Mouse (Mus musculus) intestine, embryonic 15.5 days (tissue): ENCODE results near the gene Fgf18. TPM values are rescaled to one million over a fixed set of nuclear protein-coding genes. Genes with fewer than 3 reads are reported as not detected.

ENCODE experiments used
- ATAC-seq: fragments of 200-750 bp; cut with Nextera tagmentation; 2 replicates; pipeline ENCODE4 v1.8.0; 2017; ENCODE audit warnings: moderate TSS enrichment, moderate library complexity
- H3K27ac ChIP-seq: fragments of 300-500 bp; sonication (generic); 2 replicates; pipeline ENCODE4 v1.5.1; 2015; ENCODE audit warnings: mild to moderate bottlenecking, inconsistent platforms
- H3K27me3 ChIP-seq: fragments of 300-500 bp; sonication (generic); replicated peaks from 2 replicates; pipeline ENCODE4 v1.6.1; 2015; ENCODE audit warnings: inconsistent platforms
- H3K36me3 ChIP-seq: fragments of 300-500 bp; sonication (generic); 2 replicates; pipeline ENCODE4 v1.6.1; 2015; ENCODE audit warnings: inconsistent platforms
- H3K4me1 ChIP-seq: fragments of 300-500 bp; sonication (generic); replicated peaks from 2 replicates; pipeline ENCODE4 v1.6.1; 2015; ENCODE audit warnings: inconsistent platforms
- H3K4me2 ChIP-seq: fragments of 300-500 bp; sonication (generic); replicated peaks from 2 replicates; pipeline ENCODE4 v1.6.1; 2015; ENCODE audit warnings: mild to moderate bottlenecking, inconsistent platforms
- H3K4me3 ChIP-seq: fragments of 300-500 bp; sonication (generic); replicated peaks from 2 replicates; pipeline ENCODE4 v1.5.1; 2015; ENCODE audit warnings: inconsistent platforms
- H3K9ac ChIP-seq: fragments of 300-500 bp; sonication (generic); 2 replicates; pipeline ENCODE4 v1.6.1; 2015; ENCODE audit warnings: inconsistent platforms
- H3K9me3 ChIP-seq: fragments of 300-500 bp; sonication (generic); 2 replicates; pipeline ENCODE4 v1.6.1; 2016; ENCODE audit warnings: inconsistent platforms
- WGBS: fragments of 180-500 bp; shearing (Covaris S2); methylation state at CpG from one replicate; pipeline ENCODE4 v1.1.7; 2015; 5-methylcytosine and 5-hydroxymethylcytosine counted together
- polyA plus RNA-seq: library from polyadenylated mRNA; unstranded; fragments of >200 nt; fragmentation: Nextera tagmentation; extraction: Ambion mirVana; gene quantifications from 2 replicates; pipeline ENCODE4 v1.2.1, GENCODE M21; 2015

Fgf18 gene
- polyA plus RNA-seq = 1.9 and 2.4 TPM in 2 replicates

- peaks cover 25% of the 10 kb centered on the region for H3K4me1 ChIP-seq
- WGBS = 0% methylated on average over 30 of the region's 53 CpGs
These were observed at the start of gene Fgf18 for GRCm38 (mm10) chr11:33147171-33147571. Gene Fgf18, minus strand, starts transcription at chr11:33147400.

GRCm38 (mm10) chr11:33196447-33197132 is 49.4 kb upstream of the Fgf18 start:
- Histone ChIP-seq H3K9me3 (no peaks in the 10 kb centered on the region), H3K27ac (no peak overlapping the region), H3K36me3 (no peaks in the 10 kb centered on the region), H3K9ac (no peak overlapping the region), H3K4me2 (no peak overlapping the region), H3K4me3 (no peak overlapping the region), H3K27me3 (peaks cover 80% of the 10 kb centered on the region), H3K4me1 (peaks cover 17% of the 10 kb centered on the region)
- 7% methylated on average over 24 of the region's 24 CpGs for WGBS
- no peak for ATAC-seq

More at GRCm38 (mm10) chr11:33147171-33147571, at the start of gene Fgf18:
- Histone ChIP-seq H3K27me3 (peaks cover 35% of the 10 kb centered on the region), H3K36me3 (peaks cover 11% of the 10 kb centered on the region), H3K4me3 (peak within 1 kb of the TSS; percentile 57), H3K9me3 (no peaks in the 10 kb centered on the region), H3K27ac (no peak within 1 kb of the TSS), H3K4me2 (peak within 1 kb of the TSS; percentile 98), H3K9ac (peak within 1 kb of the TSS; percentile 46)
- peak; percentile 37 for ATAC-seq

GRCm38 (mm10) chr11:33195531-33196446 is 48.6 kb upstream of the Fgf18 start:
- ATAC-seq = no peak
- WGBS = 8% methylated on average over 25 of the region's 25 CpGs
- Histone ChIP-seq H3K27me3 (peaks cover 80% of the 10 kb centered on the region), H3K27ac (no peak overlapping the region), H3K4me1 (peaks cover 9% of the 10 kb centered on the region), H3K36me3 (no peaks in the 10 kb centered on the region), H3K4me3 (no peak overlapping the region), H3K9ac (no peak overlapping the region), H3K9me3 (no peaks in the 10 kb centered on the region), H3K4me2 (no peak overlapping the region)

DNA sequence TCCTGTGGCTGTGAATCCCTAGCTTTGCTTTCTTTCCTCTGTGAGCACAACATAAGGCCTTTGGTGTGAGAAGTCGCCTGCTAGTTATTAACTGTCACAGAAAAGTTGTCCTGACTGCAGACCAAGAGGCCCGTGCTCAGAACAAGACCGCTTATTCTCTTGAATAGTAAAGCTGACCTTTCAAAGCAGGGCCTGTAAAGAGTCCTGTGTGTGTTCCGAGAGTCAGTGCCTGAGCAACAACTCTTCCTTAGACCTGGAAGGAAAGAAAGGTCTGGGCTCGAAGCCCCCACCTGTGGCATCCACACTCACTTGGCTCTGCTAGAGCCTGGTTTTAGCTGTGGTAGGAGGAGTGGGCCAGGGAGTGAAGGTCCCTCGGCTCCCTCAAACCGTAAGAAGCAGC is 47.9 kb upstream of the Fgf18 start:
- H3K9ac ChIP-seq = no peak overlapping the region
- 0 out of 2 replicates have a peak, but pooled peaks cover 4% of the 10 kb centered on the region for H3K4me1 ChIP-seq
- H3K27me3 ChIP-seq = peaks cover 73% of the 10 kb centered on the region
- H3K27ac ChIP-seq = no peak overlapping the region
- no peak overlapping the region for H3K4me3 ChIP-seq
- H3K36me3 ChIP-seq = no peaks in the 10 kb centered on the region
- no peak for ATAC-seq
- no peaks in the 10 kb centered on the region for H3K9me3 ChIP-seq
- 26% methylated on average over 7 of the region's 7 CpGs for WGBS
- no peak overlapping the region for H3K4me2 ChIP-seq

- no peak overlapping the region for H3K27ac ChIP-seq
- no peaks in the 10 kb centered on the region for H3K36me3 ChIP-seq
- H3K9ac ChIP-seq = no peak overlapping the region
- under 1% methylated on average over 11 of the region's 12 CpGs for WGBS
- no peak for ATAC-seq
- 0 out of 2 replicates have a peak overlapping the region, but pooled peaks have one; percentile 9 for H3K4me3 ChIP-seq
- H3K4me1 ChIP-seq = 0 out of 2 replicates have a peak, but pooled peaks cover 4% of the 10 kb centered on the region
- peaks cover 63% of the 10 kb centered on the region for H3K27me3 ChIP-seq
- peak overlapping the region; percentile 17; the same call in 1 of the 2 replicates for H3K4me2 ChIP-seq
- H3K9me3 ChIP-seq = no peaks in the 10 kb centered on the region
These were observed 46.5 kb upstream of the Fgf18 start for GRCm38 (mm10) chr11:33193695-33194094.

DNA sequence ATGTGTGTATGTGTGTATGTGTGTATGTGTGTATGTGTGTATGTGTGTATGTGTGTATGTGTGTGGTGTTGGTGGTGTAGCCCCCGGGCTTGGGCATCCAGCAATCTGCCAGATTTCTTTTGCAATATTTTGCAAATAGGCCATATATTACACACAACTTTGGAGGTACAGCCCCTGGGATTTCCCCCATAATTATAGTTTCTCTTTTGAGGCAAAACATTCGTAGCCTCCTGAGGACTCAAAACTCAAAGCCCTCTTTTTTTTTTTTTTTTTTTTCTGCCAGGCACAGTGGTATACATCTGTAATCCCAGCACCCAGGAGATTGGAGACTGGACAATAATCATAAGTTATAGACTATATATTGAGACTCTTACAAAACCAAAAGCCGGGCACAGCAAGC is 34.6 kb upstream of the Fgf18 start:
- Histone ChIP-seq H3K4me2 (no peak overlapping the region), H3K27me3 (peaks cover 20% of the 10 kb centered on the region), H3K9me3 (no peaks in the 10 kb centered on the region), H3K4me3 (no peak overlapping the region), H3K9ac (no peak overlapping the region), H3K36me3 (no peaks in the 10 kb centered on the region), H3K4me1 (no peaks in the 10 kb centered on the region), H3K27ac (no peak overlapping the region)
- no peak for ATAC-seq
- WGBS = 89% methylated on average over 3 of the region's 3 CpGs

GRCm38 (mm10) chr11:33180701-33181116 is 33.5 kb upstream of the Fgf18 start:
- Histone ChIP-seq H3K27ac (no peak overlapping the region), H3K4me2 (peak overlapping the region; percentile 50), H3K4me3 (no peak overlapping the region), H3K4me1 (no peaks in the 10 kb centered on the region), H3K9me3 (no peaks in the 10 kb centered on the region), H3K9ac (0 out of 2 replicates have a peak overlapping the region, but pooled peaks have one; percentile 15), H3K36me3 (no peaks in the 10 kb centered on the region), H3K27me3 (peaks cover 20% of the 10 kb centered on the region)
- 5% methylated on average over 18 of the region's 18 CpGs for WGBS
- ATAC-seq = no peak

DNA sequence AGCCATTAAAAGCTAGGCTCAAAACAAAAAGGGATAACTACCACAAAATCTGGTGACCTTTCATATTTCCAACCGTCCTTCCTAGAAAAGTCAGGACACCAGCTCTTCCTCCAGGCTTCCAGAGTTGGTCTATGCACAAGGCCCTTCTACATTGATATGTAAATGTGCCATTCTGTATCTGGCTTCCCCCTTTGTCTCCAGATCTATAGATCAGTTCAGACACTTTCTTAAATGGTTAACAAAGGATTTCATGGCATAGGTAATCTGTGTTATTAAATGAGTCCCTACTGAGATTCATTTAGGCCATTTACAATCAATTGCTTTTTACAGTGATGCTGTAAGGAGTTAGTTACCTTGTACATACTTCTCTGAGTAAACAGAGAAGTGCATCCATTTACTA is 32.6 kb upstream of the Fgf18 start:
- no peak overlapping the region for H3K9ac ChIP-seq
- H3K4me1 ChIP-seq = no peaks in the 10 kb centered on the region
- WGBS = 76% methylated on average over 1 of the region's 1 CpGs
- no peak overlapping the region for H3K4me3 ChIP-seq
- H3K27me3 ChIP-seq = peaks cover 20% of the 10 kb centered on the region
- H3K27ac ChIP-seq = no peak overlapping the region
- no peaks in the 10 kb centered on the region for H3K9me3 ChIP-seq
- no peaks in the 10 kb centered on the region for H3K36me3 ChIP-seq
- H3K4me2 ChIP-seq = no peak overlapping the region
- ATAC-seq = no peak

DNA sequence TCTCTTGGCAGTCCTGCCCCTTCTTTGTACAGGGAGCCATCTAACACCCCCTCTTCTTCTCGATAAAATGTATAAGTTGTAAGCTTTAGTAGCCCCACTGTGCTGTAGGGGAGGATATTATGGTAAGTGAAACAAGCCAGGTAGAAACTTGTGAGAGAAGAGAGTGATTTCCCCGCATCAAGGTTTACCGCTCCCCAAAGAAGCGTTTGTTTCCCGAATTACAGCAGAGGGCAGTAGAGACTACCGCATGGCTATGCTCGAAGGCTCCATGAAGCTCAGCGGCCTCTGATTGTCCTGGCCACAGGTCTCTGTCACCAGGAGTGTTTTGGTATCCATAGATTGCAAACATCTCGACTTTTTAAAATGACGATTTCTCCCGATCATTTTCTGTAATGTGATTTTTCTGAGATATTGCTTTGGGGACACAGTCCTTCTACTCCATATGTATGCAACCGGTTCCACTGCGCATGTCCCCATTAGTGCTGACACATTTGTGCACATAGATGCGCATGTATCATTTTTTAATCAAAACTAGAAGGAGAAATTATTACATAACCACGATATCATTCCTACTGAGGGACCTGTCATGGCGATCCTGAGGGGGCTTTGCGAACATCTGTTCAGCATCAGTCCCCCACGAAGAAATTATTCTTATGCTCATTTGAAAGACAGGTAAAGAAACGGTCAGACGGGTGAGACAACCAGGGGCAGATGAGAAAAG is 29.5 kb upstream of the Fgf18 start:
- no peaks in the 10 kb centered on the region for H3K4me1 ChIP-seq
- 31% methylated on average over 20 of the region's 20 CpGs for WGBS
- H3K36me3 ChIP-seq = no peaks in the 10 kb centered on the region
- no peaks in the 10 kb centered on the region for H3K9me3 ChIP-seq
- peaks cover 20% of the 10 kb centered on the region for H3K27me3 ChIP-seq
- H3K4me3 ChIP-seq = no peak overlapping the region
- no peak overlapping the region for H3K4me2 ChIP-seq
- no peak overlapping the region for H3K27ac ChIP-seq
- no peak for ATAC-seq
- H3K9ac ChIP-seq = no peak overlapping the region

DNA sequence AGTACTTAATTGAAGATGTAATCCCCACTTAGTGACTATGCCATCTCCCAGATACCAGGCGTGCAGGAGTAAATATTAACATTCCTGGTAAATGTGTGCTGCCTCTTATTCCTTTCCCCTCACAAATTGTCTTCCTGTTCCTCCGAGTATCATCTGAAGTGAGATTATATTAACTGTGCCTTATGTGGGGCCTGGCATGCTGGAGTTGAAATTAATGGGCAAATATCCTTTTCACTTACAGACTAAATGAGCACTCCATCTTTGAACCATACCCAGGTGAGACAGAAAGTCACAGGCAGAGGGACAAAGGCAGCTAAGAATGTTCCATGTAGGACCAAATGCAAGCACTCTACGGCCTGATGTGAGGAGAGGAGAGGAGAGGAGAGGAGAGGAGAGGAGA is 28.6 kb upstream of the Fgf18 start:
- no peaks in the 10 kb centered on the region for H3K9me3 ChIP-seq
- ATAC-seq = no peak
- H3K27me3 ChIP-seq = peaks cover 13% of the 10 kb centered on the region
- 45% methylated on average over 2 of the region's 3 CpGs for WGBS
- H3K4me3 ChIP-seq = no peak overlapping the region
- H3K9ac ChIP-seq = no peak overlapping the region
- no peak overlapping the region for H3K4me2 ChIP-seq
- no peaks in the 10 kb centered on the region for H3K36me3 ChIP-seq
- no peak overlapping the region for H3K27ac ChIP-seq
- H3K4me1 ChIP-seq = no peaks in the 10 kb centered on the region

GRCm38 (mm10) chr11:33170489-33170888 is 23.3 kb upstream of the Fgf18 start:
- no peak for ATAC-seq
- no peaks in the 10 kb centered on the region for H3K4me1 ChIP-seq

GRCm38 (mm10) chr11:33162998-33163506 is 15.9 kb upstream of the Fgf18 start, which contains the start of gene Npm1:
Gene Npm1, minus strand, starts transcription at chr11:33163206.
- ATAC-seq = peak; percentile 98

More at GRCm38 (mm10) chr11:33170489-33170888, 23.3 kb upstream of the Fgf18 start:
- WGBS = 12% methylated on average over 9 of the region's 9 CpGs
- H3K4me2 ChIP-seq = no peak overlapping the region
- no peak overlapping the region for H3K4me3 ChIP-seq
- H3K9me3 ChIP-seq = no peaks in the 10 kb centered on the region
- no peaks in the 10 kb centered on the region for H3K36me3 ChIP-seq
- H3K9ac ChIP-seq = no peak overlapping the region
- no peaks in the 10 kb centered on the region for H3K27me3 ChIP-seq
- no peak overlapping the region for H3K27ac ChIP-seq

More at GRCm38 (mm10) chr11:33162998-33163506, 15.9 kb upstream of the Fgf18 start, which contains the start of gene Npm1:
- H3K27ac ChIP-seq = peak within 1 kb of the TSS; percentile 89
- 3% methylated on average over 49 of the region's 49 CpGs for WGBS
- no peaks in the 10 kb centered on the region for H3K9me3 ChIP-seq
- peak within 1 kb of the TSS; percentile 72 for H3K4me2 ChIP-seq
- H3K4me3 ChIP-seq = peak within 1 kb of the TSS; percentile 97
- H3K27me3 ChIP-seq = no peaks in the 10 kb centered on the region
- H3K9ac ChIP-seq = peak within 1 kb of the TSS; percentile 90
- H3K36me3 ChIP-seq = no peaks in the 10 kb centered on the region
- H3K4me1 ChIP-seq = no peaks in the 10 kb centered on the region
